Mouse (Mus musculus) erythroblast, embryonic 14.5 days (primary cell): Measurements from ENCODE around the gene Mrps34. TPM values are rescaled to one million over a fixed set of nuclear protein-coding genes. Genes with fewer than 3 reads are reported as not detected.
"Not testable (repeated sequence)": the region's sequence is repeated elsewhere in the genome, so short reads cannot be mapped to it uniquely, and the experiment has no call there.

Experiments
- H3K27me3 ChIP-seq: 2 replicates; pipeline ENCODE4 v1.6.1; 2012; ENCODE audit warnings: inconsistent platforms; ENCODE audit not compliant: control insufficient read depth
- H3K36me3 ChIP-seq: 2 replicates; pipeline ENCODE4 v1.6.1; 2012; ENCODE audit warnings: mild to moderate bottlenecking, inconsistent platforms; ENCODE audit not compliant: control insufficient read depth
- H3K4me1 ChIP-seq: 2 replicates; pipeline ENCODE4 v1.6.1; 2012; ENCODE audit warnings: inconsistent platforms; ENCODE audit not compliant: control insufficient read depth
- H3K4me3 ChIP-seq: replicated peaks from 2 replicates; pipeline ENCODE3; 2012; ENCODE audit warnings: moderate library complexity, mild to moderate bottlenecking, inconsistent platforms
- H3K9me3 ChIP-seq: 2 replicates; pipeline ENCODE4 v1.6.1; 2012; ENCODE audit warnings: low read length, inconsistent platforms, mixed read lengths; ENCODE audit not compliant: control insufficient read depth
- GATA1 ChIP-seq: IDR thresholded peaks from 2 replicates; pipeline ENCODE4 v1.6.1; 2012; ENCODE audit warnings: low read length, inconsistent platforms, mixed read lengths
- TAL1 ChIP-seq: IDR thresholded peaks from 3 replicates; pipeline ENCODE4 v1.6.1; 2012; ENCODE audit warnings: low read length, inconsistent platforms, mixed read lengths
- polyA plus RNA-seq: library from polyadenylated mRNA; stranded (reverse); fragments of >175 nt; gene quantifications from 2 replicates; pipeline ENCODE4 v1.2.3, GENCODE M21; 2012

Gene Mrps34
- polyA plus RNA-seq, 1 experiment, result 6.4 TPM

GRCm38 (mm10) chr17:24936259-24937237, 41.6 kb downstream of the Mrps34 start, which contains the start of gene Mapk8ip3:
Mapk8ip3 (minus strand) TSS chr17:24936977.
- Histone ChIP-seq H3K9me3 (no peaks in the 10 kb centered on the region), H3K4me3 (peak within 1 kb of the TSS; percentile 74), H3K4me1 (peaks cover 39% of the 10 kb centered on the region), H3K27me3 (no peaks in the 10 kb centered on the region), H3K36me3 (peaks cover 43% of the 10 kb centered on the region)
- TF ChIP-seq TAL1 (no peak), GATA1 (no peak)

GRCm38 (mm10) chr17:24937266-24937665, 42.4 kb downstream of the Mrps34 start:
- H3K4me3 ChIP-seq, result peak overlapping the region; percentile 74
- H3K4me1 ChIP-seq, result peaks cover 39% of the 10 kb centered on the region
- H3K27me3 ChIP-seq, result no peaks in the 10 kb centered on the region
- TF ChIP-seq TAL1 (no peak), GATA1 (no peak)
- peaks cover 41% of the 10 kb centered on the region for H3K36me3 ChIP-seq
- H3K9me3 ChIP-seq, result no peaks in the 10 kb centered on the region

GRCm38 (mm10) chr17:24942453-24942852, 47.5 kb downstream of the Mrps34 start:
- not testable (repeated sequence) for H3K4me3 ChIP-seq, H3K4me1 ChIP-seq, H3K9me3 ChIP-seq, H3K27me3 ChIP-seq
- H3K36me3 ChIP-seq, result peaks cover 62% of the 10 kb centered on the region

GRCm38 (mm10) chr17:24943036-24943435, 48.1 kb downstream of the Mrps34 start:
- no peak overlapping the region for H3K4me3 ChIP-seq
- TF ChIP-seq GATA1 (no peak), TAL1 (no peak)
- peaks cover 68% of the 10 kb centered on the region for H3K36me3 ChIP-seq
- H3K27me3 ChIP-seq, result no peaks in the 10 kb centered on the region
- no peaks in the 10 kb centered on the region for H3K9me3 ChIP-seq
- H3K4me1 ChIP-seq, result no peaks in the 10 kb centered on the region

- not testable (repeated sequence) for H3K4me1 ChIP-seq, H3K4me3 ChIP-seq, H3K9me3 ChIP-seq, H3K27me3 ChIP-seq
- peaks cover 74% of the 10 kb centered on the region for H3K36me3 ChIP-seq
Observed at GRCm38 (mm10) chr17:24943589-24943988, 48.7 kb downstream of the Mrps34 start.

Other genes with a start within 250 kb of the Mrps34 start
- 0.04 and 0.18 TPM in 2 replicates for gene Slc9a3r2, start 244.8 kb upstream of the Mrps34 start, polyA plus RNA-seq
- not detected in 2 replicates for gene Npw, start 236.7 kb upstream of the Mrps34 start, polyA plus RNA-seq
- 7.3 and 7.6 TPM in 2 replicates for gene Zfp598, start 225.4 kb upstream of the Mrps34 start, polyA plus RNA-seq
- not detected in 2 replicates for gene Syngr3, start 205.2 kb upstream of the Mrps34 start, polyA plus RNA-seq
- 6.4 and 9.0 TPM in 2 replicates for gene Gfer, start 199.0 kb upstream of the Mrps34 start, polyA plus RNA-seq
- gene Noxo1, start 198.9 kb upstream of the Mrps34 start, polyA plus RNA-seq, result 0.02 TPM in 1 of 2 replicates, not detected in the other
- gene Tbl3, start 187.5 kb upstream of the Mrps34 start, polyA plus RNA-seq, result 1.1 and 1.8 TPM in 2 replicates
- gene Rnf151, start 177.1 kb upstream of the Mrps34 start, polyA plus RNA-seq, result 0.19 TPM in 1 of 2 replicates, not detected in the other
- 143 and 504 TPM in 2 replicates for gene Rps2, start 177.0 kb upstream of the Mrps34 start, polyA plus RNA-seq
- gene Ndufb10, start 170.6 kb upstream of the Mrps34 start, polyA plus RNA-seq, result 104 and 106 TPM in 2 replicates
- not detected in 2 replicates for gene Rpl3l, start 167.3 kb upstream of the Mrps34 start, polyA plus RNA-seq
- 1.5 and 1.7 TPM in 2 replicates for gene Msrb1, start 158.5 kb upstream of the Mrps34 start, polyA plus RNA-seq
- gene Hs3st6, start 142.1 kb upstream of the Mrps34 start, polyA plus RNA-seq, result not detected in 2 replicates
- gene Meiob, start 90.8 kb upstream of the Mrps34 start, polyA plus RNA-seq, result not detected in 2 replicates
- 26.8 and 33.4 TPM in 2 replicates for gene Hagh, start 55.0 kb upstream of the Mrps34 start, polyA plus RNA-seq
- 2.3 and 2.9 TPM in 2 replicates for gene Fahd1, start 44.8 kb upstream of the Mrps34 start, polyA plus RNA-seq
- gene Igfals, start 29.1 kb upstream of the Mrps34 start, polyA plus RNA-seq, result not detected in 2 replicates
- gene Nubp2, start 8.8 kb upstream of the Mrps34 start, polyA plus RNA-seq, result 7.5 and 12.0 TPM in 2 replicates
- gene Spsb3, start 8.5 kb upstream of the Mrps34 start, polyA plus RNA-seq, result 9.2 and 10.3 TPM in 2 replicates
- 1.7 and 1.8 TPM in 2 replicates for gene Eme2, start within 50 bp of the Mrps34 start, polyA plus RNA-seq
- 14.9 and 16.7 TPM in 2 replicates for gene Nme3, start 1.4 kb downstream of the Mrps34 start, polyA plus RNA-seq
- gene Mapk8ip3, start 41.9 kb downstream of the Mrps34 start, polyA plus RNA-seq, result 5.7 and 7.2 TPM in 2 replicates
- gene Jpt2, start 65.6 kb downstream of the Mrps34 start, polyA plus RNA-seq, result 0.83 and 1.0 TPM in 2 replicates
- gene Cramp1l, start 120.7 kb downstream of the Mrps34 start, polyA plus RNA-seq, result 1.1 and 1.5 TPM in 2 replicates
- gene Ift140, start 121.0 kb downstream of the Mrps34 start, polyA plus RNA-seq, result 0.97 and 1.0 TPM in 2 replicates
- not detected in 2 replicates for gene Tmem204, start 188.5 kb downstream of the Mrps34 start, polyA plus RNA-seq
- gene Telo2, start 220.9 kb downstream of the Mrps34 start, polyA plus RNA-seq, result 2.0 and 3.1 TPM in 2 replicates
- gene Ptx4, start 225.6 kb downstream of the Mrps34 start, polyA plus RNA-seq, result not detected in 2 replicates
- gene Clcn7, start 238.3 kb downstream of the Mrps34 start, polyA plus RNA-seq, result 2.0 and 2.1 TPM in 2 replicates